Mouse (Mus musculus) hindbrain, embryonic 16.5 days (tissue): ENCODE data around the gene 9930104L06Rik. TPM values are rescaled to one million over a fixed set of nuclear protein-coding genes. Genes with fewer than 3 reads are reported as not detected.

Source experiments
- ATAC-seq: fragments of 200-750 bp; cut with Nextera tagmentation; 2 replicates; pipeline ENCODE4 v1.8.0; 2017; ENCODE audit warnings: moderate TSS enrichment, moderate library complexity
- H3K27ac ChIP-seq: fragments of 300-500 bp; sonication (generic); 2 replicates; pipeline ENCODE4 v1.5.1; 2014; ENCODE audit warnings: low read depth, mild to moderate bottlenecking, control low read depth, low read length, moderate library complexity
- H3K27me3 ChIP-seq: fragments of 300-500 bp; sonication (generic); replicated peaks from 2 replicates; pipeline ENCODE4 v1.6.1; 2014; ENCODE audit warnings: low read length; ENCODE audit not compliant: control insufficient read depth, insufficient read depth
- H3K36me3 ChIP-seq: fragments of 300-500 bp; sonication (generic); 2 replicates; pipeline ENCODE4 v1.6.1; 2014; ENCODE audit warnings: mild to moderate bottlenecking, low read length, moderate library complexity, mixed read lengths; ENCODE audit not compliant: control insufficient read depth, insufficient read depth
- H3K4me1 ChIP-seq: fragments of 300-500 bp; sonication (generic); 2 replicates; pipeline ENCODE4 v1.6.1; 2014; ENCODE audit warnings: low read depth, low read length; ENCODE audit not compliant: control insufficient read depth, insufficient read depth
- H3K4me2 ChIP-seq: fragments of 300-500 bp; sonication (generic); 2 replicates; pipeline ENCODE4 v1.6.1; 2014; ENCODE audit warnings: mild to moderate bottlenecking, low read length, control low read depth, moderate library complexity
- H3K4me3 ChIP-seq: fragments of 300-500 bp; sonication (generic); 2 replicates; pipeline ENCODE4 v1.5.1; 2014; ENCODE audit warnings: mild to moderate bottlenecking, low read length, control low read depth, moderate library complexity
- H3K9ac ChIP-seq: fragments of 300-500 bp; sonication (generic); 2 replicates; pipeline ENCODE4 v1.6.1; 2014; ENCODE audit warnings: low read depth, mild to moderate bottlenecking, control low read depth, low read length, moderate library complexity
- H3K9me3 ChIP-seq: fragments of 300-500 bp; sonication (generic); 2 replicates; pipeline ENCODE4 v1.6.1; 2014; ENCODE audit warnings: mild to moderate bottlenecking, low read length, moderate library complexity; ENCODE audit not compliant: control insufficient read depth
- WGBS: fragments of 180-500 bp; shearing (Covaris S2); extraction: QIAGEN DNeasy Blood & Tissue Kit; methylation state at CpG from one replicate; pipeline ENCODE4 v1.1.7; 2014; 5-methylcytosine and 5-hydroxymethylcytosine counted together
- polyA plus RNA-seq: library from polyadenylated mRNA; unstranded; fragments of >200 nt; fragmentation: Nextera tagmentation; extraction: Ambion mirVana; gene quantifications from 2 replicates; pipeline ENCODE4 v1.2.1, GENCODE M21; 2015

9930104L06Rik gene
- polyA plus RNA-seq, 1 experiment from 2014 or later: 13.2 TPM

DNA sequence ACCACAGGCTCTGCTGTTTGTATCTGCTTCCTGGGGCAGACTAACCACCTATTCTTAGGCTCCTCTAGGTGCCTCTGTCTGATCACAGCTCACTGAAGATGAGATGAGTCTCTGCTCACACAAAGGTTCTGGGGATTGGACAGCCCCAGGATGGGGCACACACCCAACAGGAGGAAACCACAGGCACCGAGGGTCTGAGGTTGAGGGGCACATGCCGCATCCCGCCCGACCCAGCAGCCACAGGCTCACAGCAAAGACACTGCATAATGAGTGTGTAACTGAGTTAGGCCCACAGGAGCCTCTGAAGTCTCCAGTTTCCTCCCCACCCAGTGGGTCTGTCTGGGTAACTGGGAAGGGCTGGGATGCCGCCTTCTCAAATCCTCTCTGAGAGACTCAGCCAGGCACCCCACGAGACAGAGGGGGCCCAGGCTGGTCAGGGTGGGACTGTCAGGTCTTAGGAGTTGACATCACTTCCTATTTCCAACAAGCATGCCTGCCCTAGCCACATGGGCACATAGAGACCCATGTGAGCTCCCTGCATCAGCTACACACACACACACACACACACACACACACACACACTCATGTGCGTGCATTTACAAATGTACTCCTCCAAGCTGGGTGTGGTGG lies 32.5 kb downstream of the 9930104L06Rik start:
- WGBS: 78% methylated on average over 7 of the region's 7 CpGs
- peaks cover 5% of the 10 kb centered on the region for H3K4me1 ChIP-seq
- no peaks in the 10 kb centered on the region for H3K36me3 ChIP-seq
- no peak overlapping the region for H3K4me3 ChIP-seq
- no peak overlapping the region for H3K4me2 ChIP-seq
- H3K9me3 ChIP-seq: no peaks in the 10 kb centered on the region
- ATAC-seq: no peak
- no peak overlapping the region for H3K9ac ChIP-seq
- H3K27ac ChIP-seq: no peak overlapping the region
- H3K27me3 ChIP-seq: no peaks in the 10 kb centered on the region

GRCm38 (mm10) chr4:124970194-124970593 lies 33.3 kb downstream of the 9930104L06Rik start:
- Histone ChIP-seq H3K9ac (no peak overlapping the region), H3K36me3 (no peaks in the 10 kb centered on the region), H3K27me3 (no peaks in the 10 kb centered on the region), H3K27ac (no peak overlapping the region), H3K9me3 (no peaks in the 10 kb centered on the region), H3K4me1 (peaks cover 5% of the 10 kb centered on the region), H3K4me3 (no peak overlapping the region), H3K4me2 (no peak overlapping the region)
- no peak for ATAC-seq
- WGBS: 71% methylated on average over 11 of the region's 11 CpGs

DNA sequence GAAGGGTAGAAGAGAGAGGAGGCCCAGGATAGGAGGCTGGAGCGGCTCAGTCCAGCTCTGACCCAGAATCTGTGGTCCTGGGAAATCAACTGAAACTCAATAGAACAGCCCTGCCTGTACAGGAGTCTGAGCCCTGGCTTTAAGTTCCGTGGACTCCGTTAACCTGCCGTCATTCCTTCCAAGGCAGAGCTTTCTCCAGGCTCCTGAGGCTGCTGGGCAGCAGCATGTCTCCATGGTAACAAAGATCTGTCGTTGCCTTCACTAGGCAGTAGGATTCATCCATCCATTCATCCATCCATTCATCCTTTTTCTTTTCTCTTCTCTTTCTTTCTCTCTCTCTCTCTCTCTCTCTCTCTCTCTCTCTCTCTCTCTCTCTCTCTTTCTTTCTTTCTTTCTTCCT lies 33.8 kb downstream of the 9930104L06Rik start:
- no peaks in the 10 kb centered on the region for H3K36me3 ChIP-seq
- no peaks in the 10 kb centered on the region for H3K9me3 ChIP-seq
- peak; percentile 67 for ATAC-seq
- peaks cover 5% of the 10 kb centered on the region for H3K4me1 ChIP-seq
- H3K4me2 ChIP-seq: no peak overlapping the region
- no peak overlapping the region for H3K4me3 ChIP-seq
- 47% methylated on average over 5 of the region's 5 CpGs for WGBS
- H3K27ac ChIP-seq: no peak overlapping the region
- no peak overlapping the region for H3K9ac ChIP-seq
- no peaks in the 10 kb centered on the region for H3K27me3 ChIP-seq

DNA sequence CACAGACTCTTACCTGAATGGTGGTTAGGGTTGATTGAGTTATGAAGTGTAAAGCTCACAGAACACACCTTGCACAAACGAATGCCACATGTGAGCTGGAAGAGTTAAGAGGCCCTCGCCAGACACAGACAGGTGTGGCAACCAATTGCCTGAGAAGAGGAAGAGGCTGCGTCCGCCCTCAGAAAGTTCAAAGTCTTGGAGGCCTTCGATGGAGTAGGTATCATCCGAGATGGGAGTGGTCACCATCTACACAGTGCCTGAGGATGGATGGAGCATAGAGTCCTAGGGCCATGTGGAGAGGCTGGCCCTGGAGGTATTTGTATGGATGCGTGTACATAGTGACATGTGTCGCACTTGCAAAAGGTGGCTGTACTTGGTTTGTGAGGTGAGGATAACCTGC lies 34.2 kb downstream of the 9930104L06Rik start:
- Histone ChIP-seq H3K27ac (no peak overlapping the region), H3K9me3 (no peaks in the 10 kb centered on the region), H3K4me2 (no peak overlapping the region), H3K4me1 (peaks cover 5% of the 10 kb centered on the region), H3K9ac (no peak overlapping the region), H3K27me3 (no peaks in the 10 kb centered on the region), H3K4me3 (no peak overlapping the region), H3K36me3 (no peaks in the 10 kb centered on the region)
- 88% methylated on average over 8 of the region's 8 CpGs for WGBS
- no peak for ATAC-seq

- Histone ChIP-seq H3K9me3 (no peaks in the 10 kb centered on the region), H3K27me3 (no peaks in the 10 kb centered on the region), H3K4me2 (no peak overlapping the region), H3K27ac (no peak overlapping the region), H3K9ac (no peak overlapping the region), H3K4me1 (peaks cover 5% of the 10 kb centered on the region), H3K36me3 (no peaks in the 10 kb centered on the region), H3K4me3 (no peak overlapping the region)
- ATAC-seq: no peak
- 57% methylated on average over 9 of the region's 9 CpGs for WGBS
Measured at GRCm38 (mm10) chr4:124972316-124972715, 35.5 kb downstream of the 9930104L06Rik start.

GRCm38 (mm10) chr4:124973296-124973695 lies 36.4 kb downstream of the 9930104L06Rik start:
- no peak for ATAC-seq
- Histone ChIP-seq H3K9me3 (no peaks in the 10 kb centered on the region), H3K9ac (no peak overlapping the region), H3K27me3 (no peaks in the 10 kb centered on the region), H3K4me3 (no peak overlapping the region), H3K4me2 (no peak overlapping the region), H3K36me3 (no peaks in the 10 kb centered on the region), H3K4me1 (peaks cover 5% of the 10 kb centered on the region), H3K27ac (no peak overlapping the region)
- 88% methylated on average over 2 of the region's 2 CpGs for WGBS

- H3K4me3 ChIP-seq: no peak overlapping the region
- H3K9me3 ChIP-seq: no peaks in the 10 kb centered on the region
- peaks cover 11% of the 10 kb centered on the region for H3K27me3 ChIP-seq
- H3K9ac ChIP-seq: no peak overlapping the region
- H3K4me1 ChIP-seq: no peaks in the 10 kb centered on the region; the same call in 1 of the 2 replicates
- WGBS: 40% methylated on average over 5 of the region's 5 CpGs
- no peak for ATAC-seq
- H3K27ac ChIP-seq: no peak overlapping the region
- H3K36me3 ChIP-seq: no peaks in the 10 kb centered on the region
- H3K4me2 ChIP-seq: no peak overlapping the region
Measured at GRCm38 (mm10) chr4:124978201-124978600, 41.4 kb downstream of the 9930104L06Rik start.

DNA sequence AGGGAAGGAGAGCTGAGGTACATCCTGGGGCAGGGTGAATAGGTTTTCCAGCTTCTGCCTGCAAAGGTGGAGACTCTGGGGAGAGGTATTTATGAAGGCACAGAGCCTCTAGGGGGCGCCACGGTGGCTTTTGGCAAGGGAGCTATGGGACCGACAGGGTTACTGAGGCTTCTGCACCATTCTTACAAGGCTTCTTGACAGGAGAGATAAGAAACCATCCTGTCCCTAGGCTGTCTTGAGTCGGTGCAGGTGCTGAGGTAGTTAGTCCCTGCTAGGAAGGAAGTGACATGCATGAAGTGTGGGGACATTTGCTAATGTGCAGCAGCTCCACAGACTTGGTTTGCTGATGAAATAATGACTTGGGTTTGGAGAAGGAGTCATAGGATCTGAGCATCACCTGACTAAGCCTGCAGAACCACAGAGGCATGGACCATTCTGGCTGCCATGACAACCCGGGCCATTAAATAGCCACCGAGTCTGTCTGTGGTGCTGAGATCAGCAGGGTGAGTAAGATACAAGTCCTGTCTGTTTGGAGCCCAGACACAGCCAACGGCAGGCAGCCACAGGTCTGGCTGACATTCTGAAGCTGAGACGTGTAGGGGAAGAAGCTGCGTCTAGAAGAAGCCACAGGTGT lies 47.2 kb downstream of the 9930104L06Rik start:
- H3K36me3 ChIP-seq: no peaks in the 10 kb centered on the region
- H3K4me1 ChIP-seq: peaks cover 17% of the 10 kb centered on the region
- ATAC-seq: peak; percentile 35; the same call in 1 of the 2 replicates
- no peak overlapping the region for H3K4me3 ChIP-seq
- no peak overlapping the region for H3K27ac ChIP-seq
- peaks cover 63% of the 10 kb centered on the region for H3K27me3 ChIP-seq
- H3K4me2 ChIP-seq: no peak overlapping the region
- no peak overlapping the region for H3K9ac ChIP-seq
- 16% methylated on average over 9 of the region's 9 CpGs for WGBS
- no peaks in the 10 kb centered on the region for H3K9me3 ChIP-seq

DNA sequence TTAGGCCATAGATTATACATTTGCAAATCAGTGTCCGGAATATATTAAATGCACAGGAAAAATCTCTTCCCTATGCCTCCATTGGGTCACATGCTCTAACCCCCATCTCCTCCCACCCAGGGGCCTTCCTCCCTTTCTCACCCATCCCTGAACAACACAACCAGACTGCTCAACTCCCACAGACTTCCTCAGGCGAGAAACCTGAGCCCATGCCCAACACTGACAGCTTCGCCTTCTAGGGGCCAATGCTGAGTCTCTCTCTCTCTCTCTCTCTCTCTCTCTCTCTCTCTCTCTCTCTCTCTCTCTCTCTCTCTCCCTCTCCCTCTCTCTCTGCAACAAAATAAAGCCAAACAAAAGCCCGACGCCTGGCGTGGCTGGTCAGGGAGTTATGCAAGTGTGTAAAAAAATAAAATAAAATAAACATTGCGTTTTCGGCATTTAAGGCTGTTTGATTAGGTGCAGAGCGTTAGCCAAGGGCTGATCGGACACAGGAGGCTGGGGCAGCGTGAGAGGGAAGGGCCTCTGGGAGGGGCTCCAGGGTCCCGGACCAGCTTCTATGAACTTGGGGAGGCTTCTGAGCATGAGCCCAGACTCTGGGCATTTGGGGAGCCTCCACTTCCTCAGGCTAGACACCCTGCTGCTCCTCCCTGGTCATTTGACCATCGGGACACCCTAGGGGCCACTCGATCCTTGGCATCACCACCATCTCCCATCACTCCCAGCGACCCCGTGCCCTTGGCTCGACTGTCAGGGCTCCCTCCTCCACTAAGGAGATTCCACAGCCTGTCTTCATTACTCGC lies 48.2 kb downstream of the 9930104L06Rik start:
- H3K27ac ChIP-seq: no peak overlapping the region
- H3K27me3 ChIP-seq: peaks cover 70% of the 10 kb centered on the region
- no peaks in the 10 kb centered on the region for H3K9me3 ChIP-seq
- no peak overlapping the region for H3K9ac ChIP-seq
- ATAC-seq: no peak
- 9% methylated on average over 18 of the region's 18 CpGs for WGBS
- H3K36me3 ChIP-seq: no peaks in the 10 kb centered on the region
- no peak overlapping the region for H3K4me3 ChIP-seq
- no peak overlapping the region for H3K4me2 ChIP-seq
- H3K4me1 ChIP-seq: peaks cover 17% of the 10 kb centered on the region
